25 mouse cellular contexts compared by ENCODE assay signal in genomic region chr9:56755119-56755518, GRCm38 (mm10). TPM values are rescaled to one million over a fixed set of nuclear protein-coding genes. Genes with fewer than 3 reads are reported as not detected.
"Had no signal": no experiment of that assay in that cellular context is flagged by ENCODE, and none has a peak within 500 bp of the region (broad histone marks: within the 10 kb centered on the region; RNA-seq: fewer than 3 reads in every experiment).

No protein-coding gene starts in this region.

- H3K4me1 ChIP-seq: intestine, embryonic 15.5 days; liver, embryonic 13.5 days; liver, embryonic 15.5 days had no signal

- H3K36me3 ChIP-seq: heart, embryonic 10.5 days; heart, embryonic 12.5 days; intestine, embryonic 15.5 days; limb, embryonic 10.5 days; limb, embryonic 12.5 days; liver, embryonic 13.5 days; liver, embryonic 15.5 days had no signal

- H3K9ac ChIP-seq: heart, embryonic 12.5 days; hindbrain, embryonic 14.5 days; intestine, embryonic 15.5 days; limb, embryonic 12.5 days; liver, embryonic 13.5 days; liver, embryonic 15.5 days had no signal

- ATAC-seq: hindbrain, embryonic 16.5 days; inflammation-experienced regulatory T-cells, adult 6 months; intestine, embryonic 15.5 days; intestine, postnatal 0 days had no signal

- H3K9me3 ChIP-seq: heart, embryonic 10.5 days; heart, embryonic 12.5 days; intestine, embryonic 15.5 days; limb, embryonic 10.5 days; limb, embryonic 12.5 days; liver, embryonic 13.5 days; liver, embryonic 15.5 days had no signal

- H3K27me3 ChIP-seq: intestine, embryonic 15.5 days; liver, embryonic 13.5 days; liver, embryonic 15.5 days had no signal

- H3K27ac ChIP-seq: gastrocnemius, adult 2 months; heart, embryonic 10.5 days; hindbrain, embryonic 14.5 days; intestine, embryonic 15.5 days; limb, embryonic 10.5 days; limb, embryonic 12.5 days; liver, embryonic 13.5 days; liver, embryonic 15.5 days had no signal

- H3K4me2 ChIP-seq: heart, embryonic 12.5 days; hindbrain, embryonic 14.5 days; intestine, embryonic 15.5 days; limb, embryonic 12.5 days; liver, embryonic 11.5 days; liver, embryonic 13.5 days; liver, embryonic 15.5 days had no signal

- DNase-seq: gastrocnemius, adult 2 months; gastrocnemius, postnatal 10 days; gastrocnemius, postnatal 25 days; heart, adult 18-20 months; heart, postnatal 10 days; heart, postnatal 4 days; kidney, adult 18-20 months; kidney, adult 8-10 months; kidney, postnatal 10 days; kidney, postnatal 25 days; kidney, postnatal 4 days; liver; liver, embryonic 13.5 days had no signal

- H3K4me3 ChIP-seq: gastrocnemius, adult 2 months; heart, embryonic 10.5 days; heart, embryonic 12.5 days; intestine, embryonic 15.5 days; layer of hippocampus, adult 2 months; limb, embryonic 10.5 days; limb, embryonic 12.5 days; liver, embryonic 13.5 days; liver, embryonic 15.5 days had no signal

RNA-seq across cellular contexts. Expression of gene Lingo1, which starts 41.1 kb away (rescaled TPM):
- polyA plus RNA-seq: inflammation-experienced regulatory T-cells, adult 6 months had no signal
